Mouse (Mus musculus): ENCODE data around the gene Thada. TPM values are rescaled to one million over a fixed set of nuclear protein-coding genes. Genes with fewer than 3 reads are reported as not detected.

Thada gene
- total RNA-seq (2021) = 10 to 100 TPM; 11.3 to 14.8 TPM

GRCm38 (mm10) chr17:84465753-84466608, at the start of gene Thada:
Gene Thada (minus strand): TSS chr17:84466205.
- peak; percentile 97 for DNase-seq (ENCODE audit: low spot score in 2 of 2)
- intact Hi-C loops (cut with DNase I) = loop anchor here (5.0 kb wide), 1 partner anchor 161 kb away; the partner anchor contains the start of gene Dync2li1

- intact Hi-C loops (cut with DNase I) = no loop called here
- DNase-seq (ENCODE audit: low spot score in 2 of 2) = no peak
Measured at GRCm38 (mm10) chr17:84512516-84513085, 46.6 kb upstream of the Thada start.

GRCm38 (mm10) chr17:84511682-84512515, 45.9 kb upstream of the Thada start, which contains the start of gene Plekhh2:
Gene Plekhh2 (plus strand): TSS chr17:84511895.
- peak; percentile 75 to 79 for DNase-seq (ENCODE audit: low spot score in 2 of 2)
- intact Hi-C loops (cut with DNase I) = no loop called here

DNA sequence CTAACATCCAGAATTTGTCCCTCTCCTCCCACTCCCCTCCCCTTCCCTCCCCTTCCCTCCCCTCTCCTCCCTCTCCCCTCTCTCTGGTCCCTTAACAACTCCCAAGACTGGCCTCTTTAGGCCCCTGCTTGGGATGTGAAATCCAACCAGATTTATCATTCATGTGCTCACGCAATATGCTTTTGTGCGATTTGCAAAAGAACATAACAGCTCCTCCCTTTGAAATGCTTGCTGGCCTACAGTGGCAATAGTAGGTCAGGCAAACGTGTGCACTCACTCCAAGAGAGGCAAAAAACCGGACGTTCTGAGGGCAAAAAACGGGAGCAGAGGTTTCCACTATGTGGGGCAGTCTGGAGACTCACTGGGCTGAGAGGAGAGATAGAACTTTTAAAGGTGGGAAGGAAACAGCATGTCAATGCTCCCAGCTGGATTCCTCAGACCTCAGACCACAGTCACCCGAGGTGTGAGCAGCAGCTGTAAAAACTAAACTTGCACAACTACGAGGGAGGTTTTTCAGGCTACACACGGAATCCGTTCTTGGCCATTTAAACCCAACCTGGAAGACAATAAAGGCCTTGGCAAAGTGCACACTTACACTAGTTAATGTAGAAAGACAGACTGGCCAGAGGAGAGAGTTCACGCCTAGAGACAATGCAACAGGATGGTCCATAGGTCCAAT, 45.1 kb upstream of the Thada start:
- intact Hi-C loops (cut with DNase I) = no loop called here
- DNase-seq (ENCODE audit: low spot score in 2 of 2) = no peak

- peak; percentile 61 to 62 for DNase-seq (ENCODE audit: low spot score in 2 of 2)
- intact Hi-C loops (cut with DNase I) = no loop called here
Measured at GRCm38 (mm10) chr17:84510355-84510754, 44.4 kb upstream of the Thada start.

DNA sequence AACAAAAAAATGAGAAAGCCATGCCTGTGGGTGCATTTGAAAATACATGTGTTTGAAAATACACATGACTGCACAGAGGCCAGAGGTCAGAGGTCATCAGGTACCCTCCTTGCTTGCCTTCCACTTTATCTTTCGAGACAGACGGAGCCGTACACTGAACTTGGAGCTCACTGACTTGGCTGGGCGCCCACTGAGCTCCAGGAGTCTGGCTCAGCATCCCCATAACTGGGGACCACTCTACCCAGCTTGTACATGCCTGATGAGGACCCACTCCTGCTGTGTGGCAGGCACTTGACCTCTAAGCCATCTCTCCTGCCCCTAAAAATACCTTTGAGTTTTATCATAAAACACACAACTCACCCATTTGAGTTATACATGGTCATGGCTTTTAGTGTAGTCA, 43.2 kb upstream of the Thada start:
- intact Hi-C loops (cut with DNase I) = no loop called here
- no peak for DNase-seq (ENCODE audit: low spot score in 2 of 2)

DNA sequence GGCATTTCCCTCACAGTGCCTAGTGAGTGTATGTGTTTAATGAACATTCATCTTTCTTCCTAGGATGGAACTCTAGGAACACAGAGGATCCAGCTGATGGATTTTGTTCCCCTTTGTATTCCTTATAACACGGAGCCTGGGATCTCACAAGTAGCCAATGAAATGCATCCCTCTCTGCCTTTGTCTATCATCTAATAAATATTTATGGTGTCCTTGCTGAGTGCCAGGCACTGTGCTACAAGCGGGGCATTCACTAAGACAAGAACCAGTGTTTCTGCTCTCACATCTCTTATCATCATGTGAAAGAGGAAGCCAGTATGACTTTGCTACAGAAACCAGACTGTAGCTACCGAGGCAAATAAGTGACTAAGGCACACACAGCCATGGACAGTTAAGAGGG, 42.7 kb upstream of the Thada start:
- DNase-seq (ENCODE audit: low spot score in 2 of 2) = no peak
- intact Hi-C loops (cut with DNase I) = no loop called here

GRCm38 (mm10) chr17:84505922-84506321, 39.9 kb upstream of the Thada start:
- DNase-seq (ENCODE audit: low spot score in 2 of 2) = no peak
- intact Hi-C loops (cut with DNase I) = no loop called here

DNA sequence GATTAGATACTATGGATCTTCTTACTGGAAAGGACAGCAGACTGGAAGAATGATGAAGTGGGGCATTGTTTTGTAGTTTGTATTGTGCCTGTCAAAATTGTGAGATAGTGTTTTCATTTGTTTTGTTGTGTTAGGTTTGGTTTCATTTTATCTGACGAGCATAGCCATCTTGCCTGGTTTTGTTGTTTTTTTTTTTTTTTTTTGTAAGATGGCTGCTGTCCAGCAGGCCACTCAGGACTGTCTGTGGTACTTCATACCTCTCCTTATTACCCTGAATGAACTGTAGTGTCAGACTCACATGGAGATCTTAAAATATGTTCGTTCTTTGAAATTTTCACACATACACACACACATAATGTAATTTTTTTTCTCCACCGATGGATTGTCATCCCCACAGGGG, 36.3 kb upstream of the Thada start:
- intact Hi-C loops (cut with DNase I) = no loop called here
- no peak for DNase-seq (ENCODE audit: low spot score in 2 of 2)

GRCm38 (mm10) chr17:84498639-84499038, 32.6 kb upstream of the Thada start:
- no peak for DNase-seq (ENCODE audit: low spot score in 2 of 2)
- intact Hi-C loops (cut with DNase I) = no loop called here

DNA sequence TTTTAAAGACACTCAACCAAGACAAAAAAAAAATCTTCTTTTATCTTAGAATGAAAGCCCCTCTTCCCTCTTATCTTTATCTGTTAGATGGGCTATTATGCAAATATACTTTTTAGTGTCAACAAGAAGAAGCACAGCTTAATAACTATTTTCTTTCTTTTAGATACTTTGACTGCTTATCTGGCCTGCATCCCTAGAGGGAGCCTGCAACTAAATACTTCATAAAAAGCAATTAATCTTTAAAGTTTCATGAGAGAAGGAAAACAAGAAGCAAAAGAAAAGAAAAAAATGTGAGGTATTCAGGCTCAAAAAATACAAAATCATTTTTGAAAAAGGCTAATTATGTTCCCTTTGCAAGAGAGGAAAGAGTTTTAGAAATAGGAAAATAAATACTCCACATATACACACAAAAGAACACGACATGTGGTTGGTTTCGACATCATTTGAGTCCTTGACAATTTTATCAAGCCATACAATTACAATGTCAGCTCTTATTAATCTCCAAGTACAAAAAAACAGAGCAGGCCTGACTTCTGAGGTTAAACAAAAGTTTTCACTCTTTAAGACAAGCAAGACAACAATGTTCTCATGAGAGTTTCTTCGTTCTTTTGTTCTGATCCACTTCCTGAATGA, 32.1 kb upstream of the Thada start:
- no peak for DNase-seq (ENCODE audit: low spot score in 2 of 2)
- intact Hi-C loops (cut with DNase I) = no loop called here

- intact Hi-C loops (cut with DNase I) = no loop called here
- no peak for DNase-seq (ENCODE audit: low spot score in 2 of 2)
Measured at GRCm38 (mm10) chr17:84497559-84497958, 31.6 kb upstream of the Thada start.

DNA sequence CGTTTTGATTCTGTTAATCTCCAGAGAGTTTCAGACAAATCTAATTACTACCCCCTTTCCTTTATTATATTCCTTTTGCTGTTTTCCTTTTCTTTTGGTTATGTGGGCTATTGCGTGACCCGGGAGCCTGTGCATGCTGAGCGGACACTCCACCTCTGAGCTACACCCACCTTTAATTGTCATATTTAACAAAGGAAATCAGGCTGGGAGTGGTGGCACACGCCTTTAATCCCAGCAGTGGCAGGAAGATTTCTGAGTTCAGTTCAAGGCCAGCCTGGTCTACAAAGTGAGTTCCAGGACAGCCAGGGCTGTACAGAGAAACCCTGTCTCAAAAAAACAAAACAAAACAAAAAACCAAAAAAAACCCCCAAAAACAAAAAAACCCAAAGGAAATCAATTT, 31.0 kb upstream of the Thada start:
- DNase-seq (ENCODE audit: low spot score in 2 of 2) = no peak
- intact Hi-C loops (cut with DNase I) = no loop called here

DNA sequence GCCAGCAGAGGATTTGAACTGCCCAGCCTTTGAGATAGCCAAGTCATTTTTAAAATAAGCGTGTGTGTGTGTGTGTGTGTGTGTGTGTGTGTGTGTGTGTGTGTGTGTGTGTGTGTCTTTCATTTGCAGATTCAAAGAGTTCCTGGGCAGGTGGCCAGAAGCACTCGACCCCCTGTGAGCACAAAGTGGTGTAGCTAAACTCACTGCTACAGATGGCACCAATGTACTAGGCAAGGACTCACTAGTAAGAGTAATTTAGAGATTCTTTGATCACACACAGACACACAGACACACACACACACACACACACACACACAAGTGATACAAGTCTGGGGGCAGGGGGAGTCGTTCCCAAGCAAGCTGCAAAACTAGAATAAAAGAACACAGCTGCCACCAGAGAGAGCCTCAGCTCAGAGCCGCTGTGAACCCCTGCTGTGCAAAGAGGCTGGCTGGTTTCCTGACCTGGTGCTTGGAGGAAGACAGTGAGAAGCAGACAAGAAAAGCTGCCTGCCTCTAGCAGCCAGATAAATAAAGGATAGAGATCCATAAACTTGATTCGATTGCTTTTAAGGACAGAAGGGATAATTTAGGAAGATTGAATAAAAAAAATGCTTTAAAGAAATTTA, 26.4 kb upstream of the Thada start:
- intact Hi-C loops (cut with DNase I) = no loop called here
- no peak for DNase-seq (ENCODE audit: low spot score in 2 of 2)

DNA sequence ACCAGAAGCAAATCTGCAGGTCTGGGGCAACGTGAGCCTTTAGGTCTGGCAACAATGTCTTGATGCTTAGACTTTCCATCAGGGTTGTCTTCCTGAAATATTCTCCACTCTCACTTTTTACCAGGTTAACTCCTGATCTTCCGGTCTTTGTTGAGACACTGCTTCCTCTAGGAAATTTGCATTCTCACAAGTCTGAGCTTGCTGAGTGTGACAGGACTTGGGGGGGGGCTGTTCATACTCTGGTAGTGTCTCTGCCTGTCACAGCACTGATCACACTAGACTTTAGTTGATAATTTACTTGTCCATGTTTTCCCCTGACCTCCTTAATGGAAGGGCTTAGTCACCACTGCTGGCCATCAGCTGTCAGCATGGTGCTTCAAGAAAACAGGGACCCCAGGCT, 21.4 kb upstream of the Thada start:
- intact Hi-C loops (cut with DNase I) = no loop called here
- no peak for DNase-seq (ENCODE audit: low spot score in 2 of 2)

- intact Hi-C loops (cut with DNase I) = no loop called here
- DNase-seq (ENCODE audit: low spot score in 2 of 2) = no peak
Measured at GRCm38 (mm10) chr17:84483673-84484320, 17.8 kb upstream of the Thada start.

DNA sequence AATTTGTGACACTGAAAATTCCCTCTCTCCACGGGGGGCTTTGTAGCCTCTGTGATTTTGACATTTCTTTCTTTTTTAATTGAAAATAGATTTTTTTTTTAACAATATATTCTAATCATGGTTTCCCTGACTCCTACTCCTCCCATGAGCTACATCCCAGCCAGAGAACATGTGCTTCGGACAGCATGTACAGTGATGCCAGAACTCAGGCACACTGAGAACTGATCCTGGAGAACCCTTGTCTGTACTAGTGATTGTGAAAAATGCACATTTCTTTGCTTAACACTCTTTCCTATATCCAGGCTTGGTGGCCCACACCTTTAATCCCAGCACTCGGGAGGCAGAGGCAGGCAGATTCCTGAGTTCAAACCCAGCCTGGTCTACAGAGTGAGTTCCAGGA, 16.8 kb upstream of the Thada start:
- intact Hi-C loops (cut with DNase I) = no loop called here
- no peak for DNase-seq (ENCODE audit: low spot score in 2 of 2)

Measured in left cerebral cortex, postnatal 36 days (tissue).